Mouse (Mus musculus): Measurements from ENCODE around the gene Zbed3. TPM values are rescaled to one million over a fixed set of nuclear protein-coding genes. Genes with fewer than 3 reads are reported as not detected.
A peak's percentile ranks its signal among the peaks of the same experiment; 100 is the strongest.

Zbed3 gene
- polyA plus RNA-seq, 1 experiment from 2014 or later, result 47.2 TPM

DNA sequence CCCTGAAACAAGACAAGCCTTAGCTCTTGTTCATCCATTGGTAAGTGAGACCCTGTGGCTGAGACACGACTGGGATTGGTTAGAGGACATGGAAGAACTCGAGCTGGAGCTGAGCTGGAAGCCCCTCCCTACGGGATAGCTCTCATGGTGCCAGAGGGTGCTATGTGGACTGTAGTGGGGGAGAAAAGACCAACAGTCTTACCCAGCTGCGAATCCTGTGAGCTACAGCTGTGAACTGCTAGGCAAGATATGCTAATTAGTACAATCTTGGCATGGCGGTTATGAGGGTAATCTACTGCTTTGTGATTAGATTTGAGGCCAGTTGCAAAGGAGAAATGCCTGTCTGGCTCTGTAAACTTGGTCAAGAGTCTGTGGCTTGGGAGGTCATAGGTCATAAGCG lies 4.3 kb upstream of the Zbed3 start:
- H3K27me3 ChIP-seq, result no peaks in the 10 kb centered on the region
- ChIA-PET CTCF (interaction anchor here (1.0 to 1.1 kb wide), 2 partner anchors 11 to 12 kb away, joined by 3 to 6 read pairs; no protein-coding TSS in a partner anchor), POLR2A (interaction anchor here (0.8 to 1.0 kb wide), 2 partner anchors 11 to 323 kb away, joined by 3 to 4 read pairs; no protein-coding TSS in a partner anchor)
- no peak for TF ChIP-seq CTCF (IDR thresholded peaks at IDR 0.05)
- in situ Hi-C loops (cut with MboI; ENCODE audit: low pct_unique_long_range_greater_than_20kb), result no loop called here
- no peak for DNase-seq (ENCODE audit: low read depth, low spot score)
- no peak for ATAC-seq

DNA sequence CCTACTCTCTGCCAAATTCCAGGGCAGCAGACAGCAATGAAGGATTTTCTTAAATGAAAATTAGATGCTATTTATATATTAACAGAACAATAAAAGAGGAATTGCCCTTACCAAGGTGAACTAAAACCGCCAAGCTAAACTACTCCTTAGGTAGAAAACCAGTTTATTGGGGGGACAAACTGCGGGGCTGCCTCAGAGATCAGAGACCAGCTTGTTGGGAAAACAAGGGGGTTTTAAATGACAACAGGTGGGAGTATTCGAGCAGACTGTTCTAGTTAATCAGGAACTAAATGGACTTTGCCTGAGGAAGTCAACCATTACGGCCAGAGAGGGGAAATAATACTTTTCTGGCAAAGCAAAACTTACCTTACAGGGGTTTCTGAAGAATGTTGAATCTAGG lies 3.0 kb upstream of the Zbed3 start:
- CTCF ChIA-PET, result interaction anchor here (0.9 kb wide), 1 partner anchor 14 kb away, joined by 4 read pairs; no protein-coding TSS in a partner anchor
- DNase-seq (ENCODE audit: low read depth, low spot score) (no peak), ATAC-seq (no peak)
- TF ChIP-seq CTCF (IDR thresholded peaks at IDR 0.05), result no peak
- POLR2A ChIA-PET, result no interaction called here
- H3K27me3 ChIP-seq, result no peaks in the 10 kb centered on the region
- in situ Hi-C loops (cut with MboI; ENCODE audit: low pct_unique_long_range_greater_than_20kb), result no loop called here

DNA sequence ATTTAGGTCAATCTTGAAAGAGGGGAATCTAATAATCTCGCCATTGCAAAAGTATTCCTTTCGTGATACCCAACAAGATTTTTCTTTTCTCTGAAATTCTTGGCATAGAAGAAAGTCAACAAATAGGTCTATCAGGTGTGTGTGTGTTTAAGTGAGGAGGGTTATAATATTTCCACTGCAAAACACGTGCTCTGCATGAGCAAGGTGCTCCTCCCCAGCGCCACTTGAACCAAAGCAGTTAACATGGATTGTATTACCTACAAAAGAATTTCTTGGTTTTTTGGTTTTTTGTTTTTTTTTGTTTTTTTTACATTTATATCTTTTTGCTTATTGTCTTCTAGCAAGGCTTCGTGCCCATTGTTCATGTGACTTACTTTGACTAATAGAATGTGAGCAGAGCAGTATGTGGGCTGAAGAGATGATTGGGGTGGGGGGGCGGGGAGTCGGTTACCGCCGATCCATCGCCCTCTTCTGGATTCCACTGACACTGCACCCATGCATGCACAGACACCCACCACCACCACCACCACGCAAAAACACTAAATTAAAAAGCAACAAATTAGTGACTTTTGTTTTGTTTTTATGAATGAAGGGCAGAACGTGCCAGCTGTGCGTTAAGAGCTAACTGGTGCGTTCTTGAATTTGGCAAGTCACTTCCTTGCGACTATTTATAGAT lies 676 bp downstream of the Zbed3 start:
- ChIA-PET POLR2A (no interaction called here), CTCF (interaction anchor here (0.8 to 1.8 kb wide), 7 partner anchors 12 to 47 kb away, joined by 3 to 5 read pairs (median 3); no protein-coding TSS in a partner anchor)
- no peaks in the 10 kb centered on the region for H3K27me3 ChIP-seq
- in situ Hi-C loops (cut with MboI; ENCODE audit: low pct_unique_long_range_greater_than_20kb), result no loop called here
- ATAC-seq (no peak), DNase-seq (ENCODE audit: low read depth, low spot score) (no peak)
- TF ChIP-seq CTCF (IDR thresholded peaks at IDR 0.05), result no peak

DNA sequence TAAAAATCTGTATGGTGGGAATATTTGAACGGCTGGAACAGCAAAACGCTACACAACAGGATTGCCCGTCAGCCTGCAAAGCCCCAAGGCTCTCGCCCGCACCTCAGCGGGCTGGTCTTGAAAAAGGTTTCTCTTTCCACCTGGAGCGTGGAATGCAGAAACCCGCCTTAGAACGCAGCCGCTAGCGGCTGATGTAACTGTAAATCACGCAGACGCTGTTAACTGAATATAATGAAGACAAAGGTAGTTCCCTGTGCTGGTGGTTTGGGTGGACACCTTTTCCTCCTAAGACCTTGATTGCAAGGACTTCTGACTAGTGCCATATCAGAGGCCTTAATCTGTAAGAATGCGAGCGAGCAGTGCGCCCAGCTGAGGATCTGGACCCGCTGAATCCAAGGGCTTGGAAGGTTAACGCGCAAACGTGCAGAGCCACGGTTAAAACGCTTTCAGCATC lies 1.2 kb downstream of the Zbed3 start:
- ATAC-seq, result peak; percentile 28
- no peak for TF ChIP-seq CTCF (IDR thresholded peaks at IDR 0.05)
- in situ Hi-C loops (cut with MboI; ENCODE audit: low pct_unique_long_range_greater_than_20kb), result no loop called here
- ChIA-PET POLR2A (interaction anchor here (0.6 to 1.9 kb wide), 2 partner anchors 14 to 16 kb away, joined by 3 to 6 read pairs; no protein-coding TSS in a partner anchor), CTCF (interaction anchor here (0.8 to 1.8 kb wide), 5 partner anchors 12 to 26 kb away, joined by 3 to 5 read pairs (median 3); no protein-coding TSS in a partner anchor)
- no peaks in the 10 kb centered on the region for H3K27me3 ChIP-seq
- DNase-seq (ENCODE audit: low read depth, low spot score), result no peak

DNA sequence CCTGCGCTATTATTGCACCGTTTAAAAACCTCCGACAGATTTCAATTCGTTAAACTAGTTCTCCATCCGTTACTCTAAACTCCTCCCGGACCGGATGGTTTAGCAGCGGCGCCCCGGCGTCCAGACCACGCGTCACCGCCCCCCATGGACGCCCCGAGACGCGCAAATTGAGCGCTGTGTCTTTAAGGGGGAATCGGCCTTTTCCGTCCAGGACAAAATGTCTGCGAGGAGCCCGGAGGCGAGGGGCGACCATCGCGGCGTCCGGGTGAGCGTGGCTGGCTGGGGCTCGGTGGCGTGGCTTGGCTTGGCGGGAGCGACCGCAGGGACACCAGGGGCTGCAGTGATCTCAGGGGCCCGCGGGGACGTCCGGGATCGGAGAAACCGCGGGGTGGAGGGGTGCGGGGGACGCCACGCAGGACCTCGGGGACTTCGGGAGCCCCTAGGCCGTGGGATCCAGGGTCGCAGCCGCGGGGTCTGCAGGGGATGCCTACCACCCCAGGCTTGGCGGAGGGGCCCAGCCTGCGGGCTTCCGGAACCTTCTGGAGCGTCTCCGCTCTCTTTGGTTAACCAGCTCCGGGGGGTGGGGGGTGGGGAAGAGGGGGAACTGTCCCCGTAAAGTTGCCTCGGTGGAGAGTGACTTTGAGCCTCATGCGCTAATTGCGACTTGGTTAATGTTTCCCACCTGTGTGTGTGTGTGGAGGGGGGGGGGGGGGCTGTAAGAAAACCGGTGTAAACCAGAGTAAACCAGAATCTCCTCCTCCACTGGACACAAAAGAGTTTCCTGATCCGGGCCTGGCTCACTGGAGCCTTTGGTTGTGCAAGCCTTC lies 1.9 kb downstream of the Zbed3 start:
- TF ChIP-seq CTCF (IDR thresholded peaks at IDR 0.05), result no peak
- ChIA-PET CTCF (interaction anchor here (0.8 to 1.2 kb wide), 6 partner anchors 11 to 26 kb away, joined by 3 to 5 read pairs (median 3); no protein-coding TSS in a partner anchor), POLR2A (interaction anchor here (0.6 to 1.9 kb wide), 9 partner anchors 13 to 358 kb away, joined by 3 to 6 read pairs (median 4); no protein-coding TSS in a partner anchor)
- peak; percentile 52 for ATAC-seq
- DNase-seq (ENCODE audit: low read depth, low spot score), result no peak
- in situ Hi-C loops (cut with MboI; ENCODE audit: low pct_unique_long_range_greater_than_20kb), result no loop called here
- no peaks in the 10 kb centered on the region for H3K27me3 ChIP-seq

DNA sequence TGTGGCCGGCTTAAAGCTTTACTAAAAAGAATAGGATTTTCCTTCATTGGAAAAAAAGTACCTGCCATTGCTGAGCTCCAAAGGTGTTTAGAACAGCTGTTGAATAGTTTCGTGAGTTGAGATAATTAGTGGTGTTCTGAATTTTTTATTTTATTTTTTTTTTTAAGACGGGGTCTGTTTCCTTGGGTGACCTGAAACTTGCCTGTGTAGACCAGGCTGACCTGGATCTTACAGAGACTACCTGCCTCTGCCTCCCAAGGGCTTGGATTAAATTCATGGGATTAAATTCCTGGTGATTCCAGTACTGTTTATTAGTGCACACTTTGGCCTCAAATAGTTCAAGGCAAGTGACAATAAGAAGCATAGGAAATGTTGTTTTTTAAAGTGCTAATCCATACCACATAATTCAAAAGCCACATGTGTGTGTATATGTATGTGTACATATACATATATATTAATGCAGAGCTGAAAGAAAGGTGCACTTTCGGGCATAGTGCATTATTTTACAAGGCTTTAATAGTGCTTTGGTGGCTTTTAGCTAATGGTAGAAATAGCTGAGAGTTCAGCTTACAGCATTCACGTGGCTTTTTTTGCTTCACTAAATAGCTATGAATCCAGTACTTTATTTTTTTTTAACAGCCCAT lies 2.6 kb downstream of the Zbed3 start:
- no peak for TF ChIP-seq CTCF (IDR thresholded peaks at IDR 0.05)
- in situ Hi-C loops (cut with MboI; ENCODE audit: low pct_unique_long_range_greater_than_20kb), result no loop called here
- ATAC-seq, result peak; percentile 15
- ChIA-PET POLR2A (interaction anchor here (0.7 to 1.9 kb wide), 8 partner anchors 12 to 359 kb away, joined by 3 to 6 read pairs (median 4); no protein-coding TSS in a partner anchor), CTCF (interaction anchor here (0.7 to 1.2 kb wide), 6 partner anchors 16 to 308 kb away, joined by 3 to 6 read pairs (median 3); no protein-coding TSS in a partner anchor)
- no peak for DNase-seq (ENCODE audit: low read depth, low spot score)
- H3K27me3 ChIP-seq, result no peaks in the 10 kb centered on the region

DNA sequence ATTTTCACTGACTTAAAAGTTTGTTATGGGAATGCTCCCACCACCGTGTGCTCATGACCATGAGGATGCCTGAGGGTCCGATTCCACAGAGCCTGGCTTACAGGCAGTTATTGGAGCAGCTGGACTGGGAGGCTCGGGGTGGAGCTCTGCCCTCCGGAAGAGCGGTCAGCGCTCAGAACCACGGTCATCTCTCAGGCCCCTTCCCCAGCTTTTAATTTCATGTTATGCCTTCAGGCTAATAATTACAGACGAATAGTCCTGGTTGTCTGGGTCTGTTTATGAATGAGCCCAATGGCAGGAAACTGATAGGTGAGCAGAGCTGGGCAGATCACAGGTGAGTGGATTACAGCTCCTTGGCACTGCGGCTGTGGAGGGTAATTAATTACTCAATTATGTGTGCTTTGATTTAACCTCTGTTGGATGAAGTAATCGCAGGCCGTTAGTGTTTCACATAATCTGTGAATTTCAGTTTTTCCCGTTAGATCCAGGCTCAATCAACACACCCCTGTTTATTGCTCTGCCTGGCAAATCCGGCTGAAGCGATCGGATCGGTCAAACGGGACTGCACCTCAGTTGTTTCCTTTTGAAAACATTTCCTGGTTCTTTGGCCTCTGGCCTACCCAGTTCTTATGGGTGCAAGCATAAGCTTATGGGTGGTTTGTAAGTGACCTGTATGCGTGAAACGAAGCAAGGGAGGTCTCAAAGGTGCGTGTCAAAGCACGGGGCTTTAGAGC lies 3.4 kb downstream of the Zbed3 start:
- ATAC-seq (peak; percentile 38), DNase-seq (ENCODE audit: low read depth, low spot score) (no peak)
- ChIA-PET POLR2A (interaction anchor here (1.0 to 1.9 kb wide), 5 partner anchors 11 to 24 kb away, joined by 3 to 6 read pairs (median 4); no protein-coding TSS in a partner anchor), CTCF (interaction anchor here (0.7 to 1.3 kb wide), 7 partner anchors 15 to 309 kb away, joined by 3 to 6 read pairs (median 3); no protein-coding TSS in a partner anchor)
- TF ChIP-seq CTCF (IDR thresholded peaks at IDR 0.05), result no peak
- no peaks in the 10 kb centered on the region for H3K27me3 ChIP-seq
- in situ Hi-C loops (cut with MboI; ENCODE audit: low pct_unique_long_range_greater_than_20kb), result no loop called here

DNA sequence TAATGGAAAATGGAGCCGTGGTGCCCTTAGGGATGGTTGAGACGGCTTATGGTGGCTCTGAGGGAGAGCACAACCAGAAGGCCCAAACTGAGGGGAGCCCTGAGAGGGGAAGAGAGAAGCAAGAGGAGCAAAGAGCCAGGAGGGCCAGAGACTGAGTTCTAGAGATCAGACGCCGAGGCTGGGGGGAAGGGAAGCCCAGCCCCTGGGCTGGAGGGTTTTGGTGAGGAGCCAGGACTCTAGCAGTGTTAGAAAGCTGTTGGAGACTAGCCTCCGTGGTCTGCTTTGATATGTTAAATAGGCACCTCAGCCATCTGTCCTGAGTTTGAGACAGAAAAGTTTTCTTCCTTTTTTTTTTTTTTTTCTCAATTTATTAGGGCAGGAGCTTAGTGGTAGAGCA lies 3.9 kb downstream of the Zbed3 start:
- TF ChIP-seq CTCF (IDR thresholded peaks at IDR 0.05), result no peak
- DNase-seq (ENCODE audit: low read depth, low spot score) (no peak), ATAC-seq (no peak)
- ChIA-PET CTCF (interaction anchor here (1.1 to 2.7 kb wide), 3 partner anchors 14 to 20 kb away, joined by 3 to 9 read pairs (median 4); no protein-coding TSS in a partner anchor), POLR2A (interaction anchor here (1.3 kb wide), 1 partner anchor 20 kb away, joined by 3 read pairs; no protein-coding TSS in a partner anchor)
- no peaks in the 10 kb centered on the region for H3K27me3 ChIP-seq
- in situ Hi-C loops (cut with MboI; ENCODE audit: low pct_unique_long_range_greater_than_20kb), result no loop called here

DNA sequence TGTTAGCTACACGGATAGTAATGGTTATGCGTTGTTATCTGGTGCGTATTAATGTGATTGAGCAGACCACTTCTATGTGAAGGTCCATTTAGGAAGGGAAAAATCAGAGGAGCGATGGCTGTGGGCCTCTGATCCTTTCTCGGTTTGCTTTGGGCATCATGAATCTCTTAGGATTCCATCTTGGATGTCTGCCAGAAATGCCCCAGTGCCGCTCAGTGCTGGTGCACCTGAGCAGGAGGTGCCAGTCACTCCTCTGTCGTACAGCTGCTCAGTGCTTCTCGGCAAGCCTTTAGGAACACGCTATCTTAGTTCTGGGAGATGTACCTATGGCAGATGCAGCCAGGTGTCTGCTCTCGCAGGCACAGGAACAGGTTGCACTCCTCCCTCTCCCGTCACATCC lies 5.4 kb downstream of the Zbed3 start:
- CTCF ChIA-PET, result interaction anchor here (2.7 kb wide), 1 partner anchor 18 kb away, joined by 9 read pairs; no protein-coding TSS in a partner anchor
- no peak for TF ChIP-seq CTCF (IDR thresholded peaks at IDR 0.05)
- H3K27me3 ChIP-seq, result no peaks in the 10 kb centered on the region
- DNase-seq (ENCODE audit: low read depth, low spot score) (no peak), ATAC-seq (no peak)
- POLR2A ChIA-PET, result no interaction called here
- in situ Hi-C loops (cut with MboI; ENCODE audit: low pct_unique_long_range_greater_than_20kb), result no loop called here
